Mouse (Mus musculus): Measurements from ENCODE around the gene Mrpl33.

- TF ChIP-seq CTCF (IDR thresholded peaks at IDR 0.05; ENCODE audit: borderline replicate concordance, insufficient read depth, low read length) (no peak), POLR2A (IDR thresholded peaks at IDR 0.05; ENCODE audit: low read depth, low read length) (no peak)
Observed at GRCm38 (mm10) chr5:31581932-31582331, 14.8 kb upstream of the Mrpl33 start.

All from embryonic fibroblast, embryonic 13.5 days (primary cell).